Mouse (Mus musculus): Measurements from ENCODE around the gene Ntpcr. TPM values are rescaled to one million over a fixed set of nuclear protein-coding genes. Genes with fewer than 3 reads are reported as not detected.
A peak's percentile ranks its signal among the peaks of the same experiment; 100 is the strongest.

Ntpcr gene
- polyA plus RNA-seq, 1 experiment from 2014 or later, result 13.0 TPM

DNA sequence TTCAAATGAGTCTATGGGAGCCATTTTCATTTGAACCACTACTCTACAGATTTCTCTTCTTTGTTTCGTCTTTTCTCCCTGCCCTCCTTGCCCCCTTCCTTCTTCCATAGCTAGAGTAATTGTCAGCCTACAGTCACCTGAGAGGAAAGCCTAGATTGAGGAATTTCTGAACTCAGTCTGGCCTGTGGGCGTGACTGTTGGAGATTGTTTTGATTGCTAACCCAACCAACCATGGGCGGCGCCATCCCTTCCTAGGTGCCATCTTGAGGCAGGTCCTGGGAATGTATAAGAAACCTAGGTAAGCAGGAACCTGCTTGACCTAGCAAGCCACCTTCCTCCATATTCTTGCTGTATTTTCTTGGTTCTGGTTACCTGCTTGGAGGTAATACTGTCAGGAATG is 3.6 kb upstream of the Ntpcr start:
- ATAC-seq (ENCODE audit: insufficient read depth), result no peak
- Histone ChIP-seq H3K27me3 (0 out of 2 replicates have a peak, but pooled peaks cover 3% of the 10 kb centered on the region), H3K4me1 (replicated peaks) (peaks cover 6% of the 10 kb centered on the region), H3K4me2 (no peak overlapping the region), H3K9ac (no peak overlapping the region), H3K4me3 (replicated peaks) (no peak overlapping the region), H3K36me3 (replicated peaks) (no peaks in the 10 kb centered on the region), H3K9me3 (replicated peaks) (no peaks in the 10 kb centered on the region), H3K27ac (replicated peaks) (peak overlapping the region; percentile 45; the same call in 1 of the 2 replicates)
- WGBS (ENCODE audit: insufficient replicate concordance), result 69% methylated on average over 4 of the region's 4 CpGs

DNA sequence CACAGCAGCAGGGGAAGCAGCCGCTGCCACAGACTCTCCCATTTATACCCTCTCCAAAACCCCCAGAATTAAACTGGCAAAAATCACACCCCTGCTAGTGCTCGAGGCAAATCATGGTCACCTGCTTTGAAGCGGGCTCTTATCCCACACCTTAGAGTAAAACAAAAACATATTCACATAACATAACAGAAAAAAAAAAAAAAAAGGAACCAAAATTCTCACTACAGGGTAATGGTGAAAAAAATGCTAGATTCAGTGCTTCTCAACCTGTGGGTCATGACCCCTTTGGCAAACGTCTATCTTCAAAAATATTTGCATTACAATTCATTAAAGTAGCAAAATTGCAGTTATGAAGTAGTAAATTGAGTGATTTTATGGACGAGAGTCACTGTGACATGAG is 2.8 kb upstream of the Ntpcr start:
- 39% methylated on average over 5 of the region's 5 CpGs for WGBS (ENCODE audit: insufficient replicate concordance)
- no peak for ATAC-seq (ENCODE audit: insufficient read depth)
- Histone ChIP-seq H3K4me1 (replicated peaks) (peaks cover 6% of the 10 kb centered on the region), H3K27me3 (0 out of 2 replicates have a peak, but pooled peaks cover 3% of the 10 kb centered on the region), H3K4me3 (replicated peaks) (no peak overlapping the region), H3K36me3 (replicated peaks) (no peaks in the 10 kb centered on the region), H3K9me3 (replicated peaks) (no peaks in the 10 kb centered on the region), H3K4me2 (no peak overlapping the region), H3K27ac (replicated peaks) (no peak overlapping the region), H3K9ac (no peak overlapping the region)

GRCm38 (mm10) chr8:125727797-125728196 is 2.0 kb upstream of the Ntpcr start:
- no peak overlapping the region for H3K4me2 ChIP-seq
- no peak for ATAC-seq (ENCODE audit: insufficient read depth)
- no peaks in the 10 kb centered on the region for H3K9me3 ChIP-seq (replicated peaks)
- 0 out of 2 replicates have a peak, but pooled peaks cover 3% of the 10 kb centered on the region for H3K27me3 ChIP-seq
- peaks cover 6% of the 10 kb centered on the region for H3K4me1 ChIP-seq (replicated peaks)
- H3K4me3 ChIP-seq (replicated peaks), result no peak overlapping the region
- no peak overlapping the region for H3K9ac ChIP-seq
- no peak overlapping the region for H3K27ac ChIP-seq (replicated peaks)
- no peaks in the 10 kb centered on the region for H3K36me3 ChIP-seq (replicated peaks)
- WGBS (ENCODE audit: insufficient replicate concordance), result 56% methylated on average over 8 of the region's 8 CpGs

DNA sequence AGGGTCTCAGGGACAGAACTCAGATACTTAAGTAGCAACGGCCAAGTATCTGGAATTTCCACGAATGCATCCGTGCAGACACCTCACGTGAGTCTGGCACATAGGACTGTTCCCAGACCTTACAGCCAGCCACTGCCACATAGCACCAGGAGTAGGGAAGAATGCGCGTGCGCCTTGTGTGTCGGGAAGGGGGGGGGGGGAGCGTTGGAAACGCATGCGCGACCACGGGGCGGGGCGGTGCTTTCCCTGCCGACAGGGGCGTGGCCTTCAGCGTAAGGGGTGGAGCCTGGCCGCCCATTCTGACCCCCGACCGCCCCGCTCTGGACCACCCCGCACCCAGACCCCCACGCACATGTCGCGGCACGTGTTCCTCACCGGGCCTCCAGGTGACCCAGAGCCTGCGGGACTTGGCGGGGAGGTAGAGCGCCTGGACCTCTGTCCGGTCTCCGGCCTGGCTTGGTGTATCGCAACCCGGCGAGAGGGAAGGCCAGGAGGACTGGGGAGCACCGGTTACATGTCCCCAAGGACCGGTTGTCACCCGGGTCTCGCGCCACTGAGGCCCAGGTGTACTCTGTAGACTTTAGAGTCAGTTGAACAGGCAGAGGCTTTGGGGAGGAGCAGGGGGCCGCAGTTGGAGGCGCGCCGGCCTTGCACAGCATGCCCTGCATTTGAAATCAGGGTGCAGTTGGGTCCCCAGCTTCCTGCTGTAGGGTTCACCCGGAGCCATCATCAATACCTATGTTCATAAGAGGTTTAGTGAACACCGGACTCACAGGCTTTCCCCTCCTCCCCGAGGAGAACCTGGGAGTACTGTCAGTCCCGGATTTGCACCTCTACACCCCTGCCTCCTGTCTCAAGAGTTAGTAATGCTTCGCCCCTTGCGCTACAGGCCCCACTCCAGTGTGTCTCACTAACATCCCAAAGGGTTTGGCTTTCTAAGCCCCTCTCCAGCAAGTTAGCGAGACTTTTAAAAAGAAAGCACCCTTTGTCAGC is 4.5 kb downstream of the Ntpcr start:
- peaks cover 19% of the 10 kb centered on the region for H3K4me1 ChIP-seq (replicated peaks)
- H3K27me3 ChIP-seq, result 0 out of 2 replicates have a peak, but pooled peaks cover 3% of the 10 kb centered on the region
- peak; percentile 79 for ATAC-seq (ENCODE audit: insufficient read depth)
- H3K4me2 ChIP-seq, result peak overlapping the region; percentile 79
- peak overlapping the region; percentile 62 for H3K9ac ChIP-seq
- no peaks in the 10 kb centered on the region for H3K36me3 ChIP-seq (replicated peaks)
- WGBS (ENCODE audit: insufficient replicate concordance), result 4% methylated on average over 52 of the region's 52 CpGs
- peak overlapping the region; percentile 72 for H3K4me3 ChIP-seq (replicated peaks)
- 0 out of 2 replicates have a peak overlapping the region, but pooled peaks have one; percentile 15 for H3K27ac ChIP-seq (replicated peaks)
- H3K9me3 ChIP-seq (replicated peaks), result no peaks in the 10 kb centered on the region

DNA sequence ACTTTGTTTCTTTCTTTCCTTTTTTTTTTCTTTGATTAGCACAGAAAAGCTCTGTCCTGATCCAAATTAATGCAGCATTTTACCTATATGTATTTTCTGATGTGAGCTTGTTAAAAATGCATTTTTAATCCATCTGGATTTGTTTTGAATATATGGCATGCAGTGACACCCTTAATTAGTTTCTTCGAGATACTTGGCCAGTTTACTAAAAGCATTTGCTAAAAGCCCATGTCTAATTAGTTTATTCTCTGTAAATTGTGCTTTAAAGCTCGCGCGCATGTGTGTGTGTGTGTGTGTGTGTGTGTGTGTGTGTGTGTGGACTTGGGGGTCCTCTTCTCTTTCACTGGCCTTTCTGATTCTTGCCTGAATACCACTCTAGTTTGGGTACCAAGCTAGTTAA is 9.2 kb downstream of the Ntpcr start:
- no peaks in the 10 kb centered on the region for H3K36me3 ChIP-seq (replicated peaks)
- no peaks in the 10 kb centered on the region for H3K27me3 ChIP-seq
- H3K9me3 ChIP-seq (replicated peaks), result no peaks in the 10 kb centered on the region
- peaks cover 11% of the 10 kb centered on the region for H3K4me1 ChIP-seq (replicated peaks)
- no peak overlapping the region for H3K4me2 ChIP-seq
- H3K4me3 ChIP-seq (replicated peaks), result no peak overlapping the region
- H3K27ac ChIP-seq (replicated peaks), result no peak overlapping the region
- no peak for ATAC-seq (ENCODE audit: insufficient read depth)
- no peak overlapping the region for H3K9ac ChIP-seq
- 81% methylated on average over 4 of the region's 4 CpGs for WGBS (ENCODE audit: insufficient replicate concordance)

GRCm38 (mm10) chr8:125740655-125741054 is 10.9 kb downstream of the Ntpcr start:
- 82% methylated on average over 10 of the region's 10 CpGs for WGBS (ENCODE audit: insufficient replicate concordance)
- H3K4me2 ChIP-seq, result no peak overlapping the region
- no peaks in the 10 kb centered on the region for H3K27me3 ChIP-seq
- no peak for ATAC-seq (ENCODE audit: insufficient read depth)
- H3K27ac ChIP-seq (replicated peaks), result no peak overlapping the region
- no peak overlapping the region for H3K4me3 ChIP-seq (replicated peaks)
- H3K9me3 ChIP-seq (replicated peaks), result no peaks in the 10 kb centered on the region
- no peak overlapping the region for H3K9ac ChIP-seq
- H3K4me1 ChIP-seq (replicated peaks), result no peaks in the 10 kb centered on the region; the same call in 1 of the 2 replicates
- no peaks in the 10 kb centered on the region for H3K36me3 ChIP-seq (replicated peaks)

DNA sequence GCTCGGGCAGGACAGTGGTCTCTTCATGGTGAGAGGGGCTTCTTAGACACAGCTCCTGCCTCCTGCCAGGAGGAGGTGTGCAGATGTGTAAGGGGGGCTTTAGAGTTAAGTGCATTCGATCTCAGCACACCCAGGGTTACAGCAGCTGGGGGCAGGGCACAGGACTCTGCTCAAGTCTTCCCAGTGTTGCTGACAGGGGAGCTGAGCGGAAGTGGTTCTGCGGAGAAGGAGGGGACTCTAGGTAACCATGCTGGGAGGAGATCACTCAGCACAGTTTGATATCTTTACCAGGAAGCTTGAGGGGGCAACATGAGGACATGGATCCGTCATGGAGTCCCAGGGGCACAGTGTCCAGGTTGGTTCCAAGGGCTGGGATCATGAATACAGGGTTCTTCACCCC is 11.6 kb downstream of the Ntpcr start:
- no peak overlapping the region for H3K9ac ChIP-seq
- H3K9me3 ChIP-seq (replicated peaks), result no peaks in the 10 kb centered on the region
- no peaks in the 10 kb centered on the region for H3K27me3 ChIP-seq
- H3K4me3 ChIP-seq (replicated peaks), result no peak overlapping the region
- no peaks in the 10 kb centered on the region for H3K36me3 ChIP-seq (replicated peaks)
- ATAC-seq (ENCODE audit: insufficient read depth), result no peak
- WGBS (ENCODE audit: insufficient replicate concordance), result 64% methylated on average over 5 of the region's 5 CpGs
- H3K4me2 ChIP-seq, result no peak overlapping the region
- H3K27ac ChIP-seq (replicated peaks), result no peak overlapping the region
- H3K4me1 ChIP-seq (replicated peaks), result no peaks in the 10 kb centered on the region

GRCm38 (mm10) chr8:125741855-125742254 is 12.1 kb downstream of the Ntpcr start:
- Histone ChIP-seq H3K4me3 (replicated peaks) (no peak overlapping the region), H3K36me3 (replicated peaks) (no peaks in the 10 kb centered on the region), H3K4me2 (no peak overlapping the region), H3K27me3 (no peaks in the 10 kb centered on the region), H3K9ac (no peak overlapping the region), H3K9me3 (replicated peaks) (no peaks in the 10 kb centered on the region), H3K4me1 (replicated peaks) (no peaks in the 10 kb centered on the region), H3K27ac (replicated peaks) (no peak overlapping the region)
- no peak for ATAC-seq (ENCODE audit: insufficient read depth)
- WGBS (ENCODE audit: insufficient replicate concordance), result 28% methylated on average over 2 of the region's 2 CpGs

DNA sequence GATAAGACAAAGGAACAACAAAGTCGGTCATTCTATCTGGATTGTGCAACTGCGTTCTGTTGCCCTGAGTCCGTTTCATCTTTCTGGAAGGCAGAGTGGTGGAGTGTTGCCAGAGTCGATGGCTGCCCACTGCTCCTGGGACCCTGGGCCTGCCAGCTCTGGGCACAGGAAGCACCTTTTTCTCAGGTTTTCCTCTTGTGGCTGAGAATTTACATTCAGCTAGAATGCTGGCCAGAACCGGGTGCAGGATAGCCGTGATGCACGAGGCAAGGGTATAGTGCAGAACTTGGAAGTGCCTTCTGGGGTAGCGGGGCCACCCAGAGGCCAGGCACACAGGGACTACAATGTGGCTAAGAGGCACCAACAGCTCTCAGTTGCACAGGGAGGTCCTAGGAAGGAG is 12.6 kb downstream of the Ntpcr start:
- H3K4me2 ChIP-seq, result no peak overlapping the region

DNA sequence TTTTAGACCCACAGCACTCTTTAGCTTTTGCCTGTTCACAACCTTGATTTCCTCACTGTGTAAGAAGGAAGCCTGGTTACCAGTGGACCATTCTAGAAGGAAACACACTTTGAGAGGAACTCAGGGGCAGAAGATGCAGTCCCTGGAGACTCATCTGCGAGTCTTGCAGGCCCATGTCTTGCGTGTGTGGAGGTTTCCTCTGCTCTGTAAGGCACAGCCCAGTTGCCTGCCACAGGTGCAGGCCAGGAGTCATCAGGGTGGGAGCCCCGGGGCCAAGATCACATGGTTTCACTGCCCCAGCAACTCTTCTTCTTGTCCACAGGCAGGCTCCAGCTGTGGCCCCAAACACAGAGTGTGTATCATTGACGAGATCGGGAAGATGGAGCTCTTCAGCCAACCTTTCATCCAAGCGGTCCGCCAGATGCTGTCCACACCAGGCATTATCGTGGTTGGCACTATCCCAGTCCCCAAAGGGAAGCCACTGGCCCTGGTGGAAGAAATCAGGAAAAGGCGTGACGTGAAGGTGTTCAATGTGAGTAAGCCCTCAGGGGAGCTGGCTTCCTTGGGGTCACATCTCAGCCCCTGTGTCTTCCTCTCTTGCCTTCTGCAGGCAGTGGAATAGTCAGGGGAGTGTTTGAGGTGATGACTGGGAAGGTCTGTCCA is 15.3 kb downstream of the Ntpcr start:
- Histone ChIP-seq H3K9me3 (replicated peaks) (no peaks in the 10 kb centered on the region), H3K4me2 (no peak overlapping the region), H3K9ac (no peak overlapping the region), H3K4me1 (replicated peaks) (no peaks in the 10 kb centered on the region), H3K36me3 (replicated peaks) (no peaks in the 10 kb centered on the region), H3K4me3 (replicated peaks) (no peak overlapping the region), H3K27ac (replicated peaks) (no peak overlapping the region), H3K27me3 (no peaks in the 10 kb centered on the region)
- ATAC-seq (ENCODE audit: insufficient read depth), result no peak
- WGBS (ENCODE audit: insufficient replicate concordance), result 70% methylated on average over 10 of the region's 10 CpGs

More for the DNA sequence above, 12.6 kb downstream of the Ntpcr start:
- 45% methylated on average over 8 of the region's 8 CpGs for WGBS (ENCODE audit: insufficient replicate concordance)
- no peak overlapping the region for H3K4me3 ChIP-seq (replicated peaks)
- no peak overlapping the region for H3K9ac ChIP-seq
- H3K4me1 ChIP-seq (replicated peaks), result no peaks in the 10 kb centered on the region
- no peaks in the 10 kb centered on the region for H3K36me3 ChIP-seq (replicated peaks)
- H3K9me3 ChIP-seq (replicated peaks), result no peaks in the 10 kb centered on the region
- H3K27ac ChIP-seq (replicated peaks), result no peak overlapping the region
- no peak for ATAC-seq (ENCODE audit: insufficient read depth)
- H3K27me3 ChIP-seq, result no peaks in the 10 kb centered on the region

- 74% methylated on average over 8 of the region's 8 CpGs for WGBS (ENCODE audit: insufficient replicate concordance)
- H3K9ac ChIP-seq, result no peak overlapping the region
- H3K27ac ChIP-seq (replicated peaks), result no peak overlapping the region
These were observed 17.6 kb downstream of the Ntpcr start for GRCm38 (mm10) chr8:125747390-125747789.

More at GRCm38 (mm10) chr8:125747390-125747789, 17.6 kb downstream of the Ntpcr start:
- Histone ChIP-seq H3K36me3 (replicated peaks) (no peaks in the 10 kb centered on the region), H3K4me1 (replicated peaks) (no peaks in the 10 kb centered on the region), H3K4me3 (replicated peaks) (no peak overlapping the region), H3K27me3 (no peaks in the 10 kb centered on the region), H3K4me2 (no peak overlapping the region), H3K9me3 (replicated peaks) (no peaks in the 10 kb centered on the region)
- ATAC-seq (ENCODE audit: insufficient read depth), result no peak

All from liver, embryonic 15.5 days (tissue).